Mouse (Mus musculus): Measurements from ENCODE around the gene Ear6. TPM values are rescaled to one million over a fixed set of nuclear protein-coding genes. Genes with fewer than 3 reads are reported as not detected.

Ear6 gene
- total RNA-seq (2023): 10 to 100 TPM; 11.6 to 35.3 TPM

DNA sequence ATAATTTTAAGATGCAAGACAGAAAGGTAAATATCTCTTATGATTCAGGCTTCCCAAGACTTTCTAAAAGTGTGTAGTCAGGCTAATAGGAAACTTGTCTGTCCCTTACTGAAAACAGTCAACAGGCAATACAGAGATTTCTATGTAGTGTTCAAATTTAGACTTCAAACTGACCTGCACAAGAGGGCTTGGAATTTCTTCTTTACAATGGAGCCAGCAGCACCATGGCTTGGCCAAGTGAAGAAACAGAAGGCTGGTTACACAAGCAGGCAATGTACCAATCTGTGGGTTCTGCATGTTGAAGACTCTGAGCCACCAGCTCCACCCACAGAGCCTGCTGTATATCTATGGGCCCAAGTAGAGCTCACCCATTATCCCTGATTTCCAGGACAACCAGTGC lies at the start of gene Ear6:
Gene Ear6 (plus strand): TSS at position 301 of the 400 bp plus-strand sequence.

DNA sequence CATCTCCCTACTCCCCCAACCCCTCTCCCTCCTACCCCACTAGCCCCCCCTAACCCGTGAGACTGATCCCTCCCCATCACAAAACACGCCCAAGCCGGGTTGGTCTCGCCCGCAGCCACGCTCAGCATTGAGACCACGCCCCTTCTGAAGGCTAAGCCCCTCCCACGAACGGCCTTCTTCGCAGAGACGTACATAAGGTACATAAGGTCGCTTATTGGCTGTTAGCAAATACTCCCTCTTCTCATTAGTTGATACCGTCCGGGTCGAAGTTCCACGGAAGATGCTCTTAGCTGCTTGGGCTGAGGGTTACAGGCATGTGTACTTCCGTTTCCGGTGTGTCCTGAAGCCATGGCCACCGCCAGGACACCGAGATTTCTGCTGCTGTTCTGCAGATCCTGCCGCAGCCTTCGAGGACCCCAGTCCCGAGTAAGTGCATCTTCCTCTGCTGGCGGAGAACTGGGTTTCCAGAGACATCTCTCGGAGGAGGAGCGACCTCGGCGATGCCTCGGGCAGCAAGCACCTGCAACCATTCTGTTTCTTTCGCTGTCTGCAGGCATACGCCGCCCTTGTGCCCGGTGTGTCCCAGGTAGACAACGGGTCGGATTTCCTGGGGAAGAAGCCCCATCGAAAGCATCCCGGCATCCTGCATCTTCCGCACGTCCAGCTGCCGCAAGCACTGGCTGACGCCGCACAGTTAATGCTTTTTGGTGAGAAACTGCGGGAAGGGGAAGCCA lies 31.3 kb downstream of the Ear6 start, which contains the start of gene Mettl17:
Gene Mettl17 (plus strand): TSS at position 245 of the 734 bp plus-strand sequence.

DNA sequence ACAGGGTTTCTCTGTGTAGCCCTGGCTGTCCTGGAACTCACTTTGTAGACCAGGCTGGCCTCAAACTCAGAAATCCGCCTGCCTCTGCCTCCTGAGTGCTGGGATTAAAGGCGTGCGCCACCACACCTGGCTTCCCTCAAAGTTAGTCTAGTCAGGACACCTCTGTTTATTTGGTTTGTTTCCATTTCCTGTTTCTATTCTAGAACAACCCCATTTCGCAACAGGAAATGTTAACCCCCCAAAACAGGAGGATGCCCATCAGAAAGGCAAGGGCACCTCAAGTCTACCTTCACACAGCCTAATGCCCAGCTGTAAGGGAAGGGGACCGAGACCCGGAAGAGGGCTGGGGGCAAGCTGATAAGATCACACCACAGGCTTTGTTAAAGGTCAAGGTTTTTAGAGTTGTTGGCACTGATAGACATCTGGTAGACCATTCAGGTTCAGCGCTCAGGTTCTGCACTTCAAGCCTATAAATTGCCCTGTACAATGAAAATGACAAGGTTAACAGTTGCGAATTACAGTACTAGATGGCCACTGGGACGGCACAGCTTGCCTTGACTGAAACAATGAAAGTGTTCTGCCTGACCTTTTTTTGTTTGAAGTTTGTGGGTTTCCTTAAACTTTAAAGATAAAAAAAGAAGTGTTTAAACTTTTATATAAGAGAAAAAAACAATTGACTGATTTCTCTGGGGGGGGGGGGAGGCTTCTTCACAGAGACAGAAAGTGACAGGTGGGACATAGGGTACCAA lies 38.9 kb downstream of the Ear6 start, which contains the start of gene Slc39a2:
Gene Slc39a2 (plus strand): TSS at position 699 of the 749 bp plus-strand sequence.

Other genes with a start within 250 kb of the Ear6 start
- not detected for gene Gm17078, start 242.4 kb upstream of the Ear6 start, total RNA-seq (2023)
- not detected for gene Gm4181, start 218.0 kb upstream of the Ear6 start, total RNA-seq (2023)
- gene Gm17079, start 158.2 kb upstream of the Ear6 start, total RNA-seq (2023): not detected
- gene Gm5800, start 136.5 kb upstream of the Ear6 start, total RNA-seq (2023): not detected
- not detected for gene Ang4, start 80.1 kb upstream of the Ear6 start, total RNA-seq (2023)
- gene AY358078, start 53.7 kb upstream of the Ear6 start, total RNA-seq (2023): not detected
- 10 to 100 TPM; 10.7 to 12.1 TPM for gene Mettl17, start 31.1 kb downstream of the Ear6 start, total RNA-seq (2023)
- gene Slc39a2, start 39.2 kb downstream of the Ear6 start, total RNA-seq (2023): under 1 TPM; 0.15 to 0.28 TPM
- 1 to 10 TPM; 1.5 to 2.0 TPM for gene Ndrg2, start 60.5 kb downstream of the Ear6 start, total RNA-seq (2023)
- not detected for gene Tppp2, start 64.7 kb downstream of the Ear6 start, total RNA-seq (2023)
- gene Rnase13, start 69.1 kb downstream of the Ear6 start, total RNA-seq (2023): not detected
- 10 to 100 TPM in 1 of 2 experiments, 1 to 10 TPM in 1; 7.1 to 11.2 TPM for gene Arhgef40, start 131.0 kb downstream of the Ear6 start, total RNA-seq (2023)
- under 1 TPM in 1 of 2 experiments, not detected in 1; 0.66 TPM for gene Tmem253, start 162.0 kb downstream of the Ear6 start, total RNA-seq (2023)
- gene Zfp219, start 167.0 kb downstream of the Ear6 start, total RNA-seq (2023): 10 to 100 TPM; 11.5 to 12.5 TPM
- not detected for gene Olfr221, start 188.8 kb downstream of the Ear6 start, total RNA-seq (2023)

Measured in neutrophil, adult 83 days (primary cell).